Mouse (Mus musculus): ENCODE measurements around the gene Car9. TPM values are rescaled to one million over a fixed set of nuclear protein-coding genes. Genes with fewer than 3 reads are reported as not detected.

The Car9 gene
- 3.5 and 3.8 TPM in 2 replicates for polyA plus RNA-seq (2015; fragmentation: Nextera tagmentation; extraction: Ambion mirVana)

DNA sequence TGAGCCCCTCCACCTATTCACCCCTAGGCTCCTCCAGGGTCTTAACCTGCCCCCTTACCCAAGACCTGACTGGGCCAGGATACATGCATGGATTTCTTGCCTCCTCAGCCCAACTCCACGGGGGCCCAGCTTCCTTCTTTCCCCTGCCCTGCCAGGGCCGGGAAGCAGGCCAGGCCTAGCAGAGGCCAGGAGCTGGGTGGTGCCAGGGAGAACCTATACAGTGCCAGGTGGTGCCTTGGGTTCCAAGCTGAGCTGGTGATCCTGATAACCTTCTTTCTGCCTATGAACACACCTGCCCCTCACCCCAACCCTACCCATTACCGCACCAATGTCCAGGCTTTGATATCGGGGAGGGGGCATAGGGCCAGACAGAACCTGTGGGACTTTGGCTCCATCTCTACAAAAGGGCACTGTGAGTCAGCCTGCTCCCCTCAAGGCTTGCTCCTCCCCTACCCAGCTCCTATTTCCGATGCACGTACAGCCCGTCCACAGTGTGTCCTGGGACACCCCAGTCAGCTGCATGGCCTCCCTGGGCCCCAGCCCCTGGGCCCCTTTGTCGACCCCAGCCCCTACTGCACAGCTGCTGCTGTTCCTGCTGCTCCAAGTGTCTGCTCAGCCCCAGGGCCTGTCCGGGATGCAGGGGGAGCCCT lies at the start of gene Car9:
Car9 (plus strand) TSS at position 431 of the 650 bp plus-strand sequence.
- WGBS: 62% methylated on average over 9 of the region's 9 CpGs
- Histone ChIP-seq H3K4me2 (ENCODE audit: low read depth, low read length) (peak within 1 kb of the TSS; percentile 84), H3K4me3 (ENCODE audit: low read length) (peak within 1 kb of the TSS; percentile 70), H3K27me3 (ENCODE audit: control insufficient read depth, insufficient read depth, low read length) (no peaks in the 10 kb centered on the region), H3K27ac (ENCODE audit: low read length) (no peak within 1 kb of the TSS), H3K36me3 (ENCODE audit: control insufficient read depth, insufficient read depth) (no peaks in the 10 kb centered on the region), H3K9ac (ENCODE audit: low read length) (no peak within 1 kb of the TSS), H3K4me1 (ENCODE audit: control insufficient read depth, insufficient read depth, low read length) (peaks cover 14% of the 10 kb centered on the region), H3K9me3 (replicated peaks; ENCODE audit: control insufficient read depth, low read length) (no peaks in the 10 kb centered on the region)
- ATAC-seq (replicated peaks; ENCODE audit: extremely low read depth, insufficient read depth, low FRiP score): no peak

- Histone ChIP-seq H3K36me3 (ENCODE audit: control insufficient read depth, insufficient read depth) (no peaks in the 10 kb centered on the region), H3K4me1 (ENCODE audit: control insufficient read depth, insufficient read depth, low read length) (peaks cover 24% of the 10 kb centered on the region), H3K4me3 (ENCODE audit: low read length) (no peak overlapping the region), H3K9ac (ENCODE audit: low read length) (no peak overlapping the region), H3K4me2 (ENCODE audit: low read depth, low read length) (no peak overlapping the region), H3K27ac (ENCODE audit: low read length) (no peak overlapping the region), H3K9me3 (replicated peaks; ENCODE audit: control insufficient read depth, low read length) (no peaks in the 10 kb centered on the region), H3K27me3 (ENCODE audit: control insufficient read depth, insufficient read depth, low read length) (peaks cover 14% of the 10 kb centered on the region)
- 15% methylated on average over 8 of the region's 8 CpGs for WGBS
- no peak for ATAC-seq (replicated peaks; ENCODE audit: extremely low read depth, insufficient read depth, low FRiP score)
Observed at GRCm38 (mm10) chr4:43457124-43457523, 49.6 kb upstream of the Car9 start.

GRCm38 (mm10) chr4:43463102-43463501 lies 43.7 kb upstream of the Car9 start:
- H3K4me3 ChIP-seq (ENCODE audit: low read length): no peak overlapping the region
- no peak overlapping the region for H3K9ac ChIP-seq (ENCODE audit: low read length)
- no peak overlapping the region for H3K4me2 ChIP-seq (ENCODE audit: low read depth, low read length)
- no peaks in the 10 kb centered on the region for H3K27me3 ChIP-seq (ENCODE audit: control insufficient read depth, insufficient read depth, low read length)
- no peaks in the 10 kb centered on the region for H3K9me3 ChIP-seq (replicated peaks; ENCODE audit: control insufficient read depth, low read length)
- WGBS: 76% methylated on average over 5 of the region's 5 CpGs
- H3K36me3 ChIP-seq (ENCODE audit: control insufficient read depth, insufficient read depth): no peaks in the 10 kb centered on the region
- H3K4me1 ChIP-seq (ENCODE audit: control insufficient read depth, insufficient read depth, low read length): no peaks in the 10 kb centered on the region
- no peak overlapping the region for H3K27ac ChIP-seq (ENCODE audit: low read length)
- ATAC-seq (replicated peaks; ENCODE audit: extremely low read depth, insufficient read depth, low FRiP score): no peak

DNA sequence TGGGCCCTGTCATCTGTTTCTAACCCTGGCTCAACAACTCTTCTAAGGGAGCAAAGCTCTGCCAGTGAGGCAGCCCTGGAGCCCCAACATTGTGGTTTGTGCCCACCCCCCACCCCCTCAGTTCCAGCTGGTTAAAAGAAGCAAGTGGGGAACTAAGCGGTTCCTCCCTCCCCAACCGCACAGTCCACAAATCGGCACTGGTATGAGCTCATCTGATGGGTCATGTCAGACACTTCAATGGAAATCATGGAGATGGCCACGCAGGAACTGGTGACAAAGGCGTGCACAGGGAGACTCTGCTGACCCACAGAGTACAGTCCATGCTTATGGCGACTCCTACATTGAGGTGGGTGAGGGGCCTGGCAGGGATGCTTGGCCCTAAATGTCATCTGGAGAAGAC lies 40.8 kb upstream of the Car9 start:
- Histone ChIP-seq H3K9me3 (replicated peaks; ENCODE audit: control insufficient read depth, low read length) (no peaks in the 10 kb centered on the region), H3K27ac (ENCODE audit: low read length) (no peak overlapping the region), H3K4me2 (ENCODE audit: low read depth, low read length) (no peak overlapping the region), H3K4me3 (ENCODE audit: low read length) (no peak overlapping the region), H3K4me1 (ENCODE audit: control insufficient read depth, insufficient read depth, low read length) (no peaks in the 10 kb centered on the region), H3K27me3 (ENCODE audit: control insufficient read depth, insufficient read depth, low read length) (no peaks in the 10 kb centered on the region), H3K36me3 (ENCODE audit: control insufficient read depth, insufficient read depth) (no peaks in the 10 kb centered on the region), H3K9ac (ENCODE audit: low read length) (no peak overlapping the region)
- 80% methylated on average over 6 of the region's 6 CpGs for WGBS
- no peak for ATAC-seq (replicated peaks; ENCODE audit: extremely low read depth, insufficient read depth, low FRiP score)

DNA sequence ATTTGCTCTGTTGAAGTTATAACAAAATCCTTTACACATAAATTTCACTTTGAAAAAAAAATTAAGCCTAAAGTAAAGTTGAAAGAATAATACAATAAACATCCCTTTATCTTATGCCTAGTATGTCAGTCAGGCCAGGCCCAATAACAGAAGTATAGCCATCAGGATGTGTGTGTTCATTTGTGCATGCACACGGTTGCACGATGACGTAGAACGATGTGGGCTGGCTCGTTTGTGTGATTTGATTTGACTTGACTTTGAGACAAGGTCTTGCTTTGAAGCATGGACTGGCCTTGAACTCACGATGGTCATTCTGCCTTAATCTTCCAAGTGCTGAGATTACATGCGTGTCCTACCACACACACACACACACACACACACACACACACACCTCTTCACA lies 39.9 kb upstream of the Car9 start:
- WGBS: 79% methylated on average over 7 of the region's 7 CpGs
- H3K4me3 ChIP-seq (ENCODE audit: low read length): no peak overlapping the region
- H3K9ac ChIP-seq (ENCODE audit: low read length): no peak overlapping the region
- no peaks in the 10 kb centered on the region for H3K27me3 ChIP-seq (ENCODE audit: control insufficient read depth, insufficient read depth, low read length)
- no peak overlapping the region for H3K4me2 ChIP-seq (ENCODE audit: low read depth, low read length)
- H3K4me1 ChIP-seq (ENCODE audit: control insufficient read depth, insufficient read depth, low read length): no peaks in the 10 kb centered on the region
- ATAC-seq (replicated peaks; ENCODE audit: extremely low read depth, insufficient read depth, low FRiP score): no peak
- H3K36me3 ChIP-seq (ENCODE audit: control insufficient read depth, insufficient read depth): no peaks in the 10 kb centered on the region
- H3K27ac ChIP-seq (ENCODE audit: low read length): no peak overlapping the region
- H3K9me3 ChIP-seq (replicated peaks; ENCODE audit: control insufficient read depth, low read length): no peaks in the 10 kb centered on the region

- 90% methylated on average over 10 of the region's 10 CpGs for WGBS
- H3K4me3 ChIP-seq (ENCODE audit: low read length): no peak overlapping the region
- ATAC-seq (replicated peaks; ENCODE audit: extremely low read depth, insufficient read depth, low FRiP score): no peak
- H3K9me3 ChIP-seq (replicated peaks; ENCODE audit: control insufficient read depth, low read length): no peaks in the 10 kb centered on the region
- no peak overlapping the region for H3K27ac ChIP-seq (ENCODE audit: low read length)
- H3K4me2 ChIP-seq (ENCODE audit: low read depth, low read length): no peak overlapping the region
- H3K9ac ChIP-seq (ENCODE audit: low read length): no peak overlapping the region
- H3K36me3 ChIP-seq (ENCODE audit: control insufficient read depth, insufficient read depth): no peaks in the 10 kb centered on the region
- no peaks in the 10 kb centered on the region for H3K27me3 ChIP-seq (ENCODE audit: control insufficient read depth, insufficient read depth, low read length)
- H3K4me1 ChIP-seq (ENCODE audit: control insufficient read depth, insufficient read depth, low read length): no peaks in the 10 kb centered on the region
Observed at GRCm38 (mm10) chr4:43470301-43470700, 36.5 kb upstream of the Car9 start.

DNA sequence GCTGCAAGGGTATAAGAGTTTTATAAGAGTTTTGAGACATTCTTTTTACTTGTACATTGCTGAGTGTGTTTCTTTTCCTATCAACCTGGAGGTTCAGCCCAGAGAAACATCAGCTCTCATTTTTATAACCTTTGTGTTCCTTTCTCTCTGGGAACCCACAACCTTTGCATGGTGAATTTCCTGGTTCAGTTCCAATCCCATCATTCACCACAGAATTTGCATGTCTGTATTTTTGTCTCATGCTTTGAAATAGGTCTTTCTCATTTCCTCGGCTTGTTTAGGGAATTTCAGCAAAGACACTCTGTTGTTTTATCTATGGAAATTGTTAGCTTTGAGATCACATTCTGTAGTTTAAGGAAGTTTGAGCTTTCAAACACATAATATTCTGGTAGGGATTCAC lies 33.1 kb upstream of the Car9 start:
- ATAC-seq (replicated peaks; ENCODE audit: extremely low read depth, insufficient read depth, low FRiP score): no peak
- WGBS: 50% methylated on average over 1 of the region's 1 CpGs

DNA sequence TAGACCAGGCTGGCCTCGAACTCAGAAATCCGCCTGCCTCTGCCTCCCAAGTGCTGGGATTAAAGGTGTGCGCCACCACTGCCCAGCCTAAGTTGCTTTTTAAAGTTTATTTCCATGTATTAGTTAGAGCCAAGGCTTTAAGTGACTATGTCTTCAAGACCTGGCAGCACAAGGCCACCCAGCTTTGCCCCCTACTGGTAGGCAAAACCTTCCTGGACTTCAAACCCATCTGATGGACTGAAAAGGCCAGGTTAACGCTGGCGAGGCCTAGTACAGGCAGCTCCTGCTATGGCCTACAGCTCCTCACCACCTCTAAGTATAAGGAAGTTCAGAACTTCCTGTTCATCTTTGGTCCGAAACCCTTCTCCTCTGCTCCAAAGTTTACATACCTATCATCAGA lies 30.2 kb upstream of the Car9 start:
- Histone ChIP-seq H3K27ac (ENCODE audit: low read length) (no peak overlapping the region), H3K9me3 (replicated peaks; ENCODE audit: control insufficient read depth, low read length) (no peaks in the 10 kb centered on the region), H3K4me1 (ENCODE audit: control insufficient read depth, insufficient read depth, low read length) (peaks cover 4% of the 10 kb centered on the region; the same call in 1 of the 2 replicates), H3K36me3 (ENCODE audit: control insufficient read depth, insufficient read depth) (no peaks in the 10 kb centered on the region), H3K4me2 (ENCODE audit: low read depth, low read length) (no peak overlapping the region), H3K4me3 (ENCODE audit: low read length) (no peak overlapping the region), H3K9ac (ENCODE audit: low read length) (no peak overlapping the region), H3K27me3 (ENCODE audit: control insufficient read depth, insufficient read depth, low read length) (no peaks in the 10 kb centered on the region)
- ATAC-seq (replicated peaks; ENCODE audit: extremely low read depth, insufficient read depth, low FRiP score): no peak
- 87% methylated on average over 6 of the region's 6 CpGs for WGBS

More for the DNA sequence above, 33.1 kb upstream of the Car9 start:
- H3K4me2 ChIP-seq (ENCODE audit: low read depth, low read length): no peak overlapping the region
- no peak overlapping the region for H3K4me3 ChIP-seq (ENCODE audit: low read length)
- no peak overlapping the region for H3K9ac ChIP-seq (ENCODE audit: low read length)
- no peaks in the 10 kb centered on the region for H3K9me3 ChIP-seq (replicated peaks; ENCODE audit: control insufficient read depth, low read length)
- no peaks in the 10 kb centered on the region for H3K36me3 ChIP-seq (ENCODE audit: control insufficient read depth, insufficient read depth)
- peaks cover 4% of the 10 kb centered on the region; the same call in 1 of the 2 replicates for H3K4me1 ChIP-seq (ENCODE audit: control insufficient read depth, insufficient read depth, low read length)
- no peaks in the 10 kb centered on the region for H3K27me3 ChIP-seq (ENCODE audit: control insufficient read depth, insufficient read depth, low read length)
- H3K27ac ChIP-seq (ENCODE audit: low read length): no peak overlapping the region

- Histone ChIP-seq H3K4me1 (ENCODE audit: control insufficient read depth, insufficient read depth, low read length) (peaks cover 4% of the 10 kb centered on the region; the same call in 1 of the 2 replicates), H3K27ac (ENCODE audit: low read length) (peak overlapping the region; percentile 62), H3K4me3 (ENCODE audit: low read length) (peak overlapping the region; percentile 43), H3K4me2 (ENCODE audit: low read depth, low read length) (peak overlapping the region; percentile 58), H3K9ac (ENCODE audit: low read length) (peak overlapping the region; percentile 58), H3K36me3 (ENCODE audit: control insufficient read depth, insufficient read depth) (no peaks in the 10 kb centered on the region), H3K27me3 (ENCODE audit: control insufficient read depth, insufficient read depth, low read length) (no peaks in the 10 kb centered on the region), H3K9me3 (replicated peaks; ENCODE audit: control insufficient read depth, low read length) (no peaks in the 10 kb centered on the region)
- 16% methylated on average over 11 of the region's 11 CpGs for WGBS
- peak; percentile 91 for ATAC-seq (replicated peaks; ENCODE audit: extremely low read depth, insufficient read depth, low FRiP score)
Observed at GRCm38 (mm10) chr4:43477857-43478533, 28.8 kb upstream of the Car9 start.
